Mouse (Mus musculus) ES-Bruce4 (cell line): ENCODE measurements around the gene Fnbp4. TPM values are rescaled to one million over a fixed set of nuclear protein-coding genes. Genes with fewer than 3 reads are reported as not detected.

Experiments
- H3K27ac ChIP-seq: 2 replicates; pipeline ENCODE4 v1.5.1; 2012; ENCODE audit warnings: low read length, inconsistent platforms; ENCODE audit not compliant: insufficient read depth
- H3K27me3 ChIP-seq: 2 replicates; pipeline ENCODE4 v1.6.1; 2012; ENCODE audit warnings: mild to moderate bottlenecking, low read length, inconsistent platforms; ENCODE audit not compliant: control insufficient read depth, poor library complexity, insufficient read depth, severe bottlenecking
- H3K36me3 ChIP-seq: 2 replicates; pipeline ENCODE4 v1.6.1; 2012; ENCODE audit warnings: inconsistent platforms, mild to moderate bottlenecking, low read length, moderate library complexity; ENCODE audit not compliant: control insufficient read depth, poor library complexity, insufficient read depth, severe bottlenecking
- H3K4me1 ChIP-seq: one replicate; pipeline ENCODE4 v1.8.1; 2011; ENCODE audit warnings: low read length; ENCODE audit not compliant: control insufficient read depth, insufficient read depth
- H3K4me3 ChIP-seq: 2 replicates; pipeline ENCODE4 v1.5.1; 2011; ENCODE audit warnings: low read depth, mild to moderate bottlenecking, low read length
- H3K9ac ChIP-seq: 2 replicates; pipeline ENCODE4 v1.6.1; 2012; ENCODE audit warnings: low read depth, mild to moderate bottlenecking, inconsistent platforms; ENCODE audit not compliant: poor library complexity, severe bottlenecking
- H3K9me3 ChIP-seq: replicated peaks from 2 replicates; pipeline ENCODE4 v1.6.1; 2012; ENCODE audit warnings: mild to moderate bottlenecking, low read length, inconsistent platforms; ENCODE audit not compliant: control insufficient read depth, poor library complexity, insufficient read depth, severe bottlenecking
- CTCF ChIP-seq: IDR thresholded peaks from one replicate; pipeline ENCODE4 v1.8.1; 2011; ENCODE audit warnings: low read depth, low read length
- EP300 ChIP-seq: IDR thresholded peaks from 2 replicates; pipeline ENCODE4 v1.6.1; 2011; ENCODE audit warnings: low read depth, low read length; ENCODE audit not compliant: insufficient read depth
- POLR2A ChIP-seq: IDR thresholded peaks from one replicate; pipeline ENCODE4 v1.8.1; 2011; ENCODE audit warnings: low read length; ENCODE audit not compliant: insufficient read depth
- polyA plus RNA-seq: library from polyadenylated mRNA; stranded (reverse); fragments of >200 nt; gene quantifications from 2 replicates; pipeline ENCODE4 v1.2.4, GENCODE M21; 2011; ENCODE audit warnings: low read depth; ENCODE audit not compliant: missing spikeins, insufficient read depth, insufficient read length

The Fnbp4 gene
- polyA plus RNA-seq, 1 experiment: 146 TPM

DNA sequence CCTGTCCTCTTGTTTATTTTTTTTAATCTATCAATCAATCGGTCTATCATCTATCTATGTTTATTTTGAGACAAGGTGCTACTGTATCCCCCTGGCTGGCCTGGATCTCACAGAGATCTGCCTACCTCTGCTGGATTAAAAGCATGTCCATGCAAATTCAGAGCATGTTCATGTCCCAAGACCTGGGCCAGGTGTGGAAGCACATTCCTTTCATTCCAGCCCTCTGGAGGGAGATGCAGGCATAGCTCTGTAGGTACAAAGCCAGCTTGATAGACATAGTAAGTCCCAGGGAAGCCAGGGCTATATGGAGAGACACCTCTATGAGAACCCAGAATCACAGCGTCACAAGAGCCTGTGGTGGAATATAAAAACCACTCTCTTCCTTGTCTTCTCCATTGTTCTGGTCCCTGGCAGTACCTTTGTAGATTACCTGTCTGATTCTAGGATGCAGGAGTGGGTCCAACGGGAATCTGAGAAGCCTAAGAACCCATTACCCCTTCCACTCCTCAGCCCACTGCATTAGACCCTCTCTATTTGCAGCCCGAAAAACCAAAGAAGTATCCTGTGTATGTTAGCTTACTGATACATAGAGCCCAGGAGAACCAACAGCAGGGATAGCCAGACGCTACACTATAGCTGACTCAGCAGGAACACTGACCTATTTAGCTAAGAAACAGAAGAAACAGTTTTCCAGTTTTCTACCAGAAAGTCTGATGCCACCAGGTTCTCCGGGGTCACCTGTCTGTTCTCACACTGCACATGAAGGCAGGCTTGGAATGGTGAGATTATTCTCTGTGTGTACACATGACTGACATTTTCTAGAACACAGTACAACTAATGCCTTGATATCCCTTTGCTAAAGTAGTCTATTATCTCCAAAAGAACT is 63.3 kb downstream of the Fnbp4 start:
- Histone ChIP-seq H3K4me1 (no peaks in the 10 kb centered on the region), H3K9ac (no peak overlapping the region), H3K4me3 (no peak overlapping the region), H3K27ac (no peak overlapping the region), H3K36me3 (no peaks in the 10 kb centered on the region), H3K9me3 (no peaks in the 10 kb centered on the region), H3K27me3 (no peaks in the 10 kb centered on the region)
- TF ChIP-seq EP300 (no peak), CTCF (no peak), POLR2A (no peak)

DNA sequence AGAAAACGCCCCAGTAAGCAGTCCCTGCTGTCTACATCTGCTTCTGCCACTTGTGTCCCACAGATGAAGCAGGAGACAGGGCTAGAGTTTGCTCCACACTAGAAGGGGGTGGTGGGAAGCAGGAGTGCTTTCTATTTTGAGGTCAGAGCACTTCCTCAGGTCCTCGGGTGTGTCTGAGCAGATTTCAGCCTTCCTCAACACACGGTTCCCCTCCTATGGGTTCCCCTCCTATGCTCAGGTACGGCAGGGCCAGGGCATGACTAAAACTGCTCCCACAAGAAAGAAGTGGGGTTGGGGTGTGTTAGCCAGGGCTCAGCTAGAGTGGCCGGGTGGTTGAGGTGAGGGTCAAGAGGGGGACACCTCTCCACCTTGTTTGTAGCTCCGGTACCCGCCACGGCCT is 65.6 kb downstream of the Fnbp4 start:
- Histone ChIP-seq H3K4me3 (no peak overlapping the region), H3K36me3 (no peaks in the 10 kb centered on the region), H3K9ac (no peak overlapping the region), H3K27ac (no peak overlapping the region), H3K27me3 (no peaks in the 10 kb centered on the region), H3K4me1 (no peaks in the 10 kb centered on the region), H3K9me3 (no peaks in the 10 kb centered on the region)
- TF ChIP-seq EP300: no peak
- no peak for TF ChIP-seq POLR2A
- TF ChIP-seq CTCF: no peak

DNA sequence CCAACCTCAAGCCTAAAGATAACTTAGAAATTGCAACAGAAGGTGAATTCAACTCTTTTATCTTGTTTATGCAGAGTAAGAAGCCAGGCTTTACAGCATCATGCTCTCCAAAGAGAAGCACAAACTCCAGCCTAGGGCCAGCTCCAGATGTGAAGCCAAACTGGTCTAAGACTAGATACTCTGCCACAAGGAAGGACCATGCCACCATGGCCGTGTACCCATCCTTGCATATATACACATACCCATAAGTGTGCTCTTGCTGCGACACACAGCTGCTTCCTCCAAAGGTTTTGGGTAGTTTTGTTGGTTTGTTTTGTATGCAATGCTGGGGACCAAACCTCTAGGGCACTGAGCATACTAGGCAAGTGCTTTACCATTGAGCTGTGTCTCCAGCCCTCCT is 70.1 kb downstream of the Fnbp4 start:
- Histone ChIP-seq H3K27ac (no peak overlapping the region), H3K4me1 (no peaks in the 10 kb centered on the region), H3K27me3 (no peaks in the 10 kb centered on the region), H3K9me3 (no peaks in the 10 kb centered on the region), H3K4me3 (no peak overlapping the region), H3K9ac (no peak overlapping the region), H3K36me3 (no peaks in the 10 kb centered on the region)
- TF ChIP-seq POLR2A: no peak
- no peak for TF ChIP-seq CTCF
- no peak for TF ChIP-seq EP300

DNA sequence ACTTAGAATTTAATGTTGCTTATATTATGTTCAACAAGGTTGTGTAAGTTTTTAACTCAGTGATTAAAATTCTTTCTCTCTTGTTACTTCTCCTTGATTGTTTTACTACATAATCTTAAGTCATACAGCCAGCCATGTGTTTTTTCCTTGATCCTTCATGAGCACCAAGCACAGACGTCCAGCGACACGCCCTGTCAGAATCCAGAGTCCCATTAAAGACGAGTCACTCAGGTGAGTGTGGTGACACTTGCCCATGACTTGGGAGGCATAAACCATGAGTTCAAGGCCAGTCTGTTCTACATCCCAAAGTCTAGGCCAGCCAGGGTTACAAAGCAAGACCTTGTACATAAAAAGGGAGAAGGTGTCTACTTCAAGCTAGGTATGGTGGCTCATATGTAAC is 71.0 kb downstream of the Fnbp4 start:
- Histone ChIP-seq H3K9me3 (no peaks in the 10 kb centered on the region), H3K4me1 (no peaks in the 10 kb centered on the region)
- no peak for TF ChIP-seq EP300
- TF ChIP-seq POLR2A: no peak
- TF ChIP-seq CTCF: no peak

DNA sequence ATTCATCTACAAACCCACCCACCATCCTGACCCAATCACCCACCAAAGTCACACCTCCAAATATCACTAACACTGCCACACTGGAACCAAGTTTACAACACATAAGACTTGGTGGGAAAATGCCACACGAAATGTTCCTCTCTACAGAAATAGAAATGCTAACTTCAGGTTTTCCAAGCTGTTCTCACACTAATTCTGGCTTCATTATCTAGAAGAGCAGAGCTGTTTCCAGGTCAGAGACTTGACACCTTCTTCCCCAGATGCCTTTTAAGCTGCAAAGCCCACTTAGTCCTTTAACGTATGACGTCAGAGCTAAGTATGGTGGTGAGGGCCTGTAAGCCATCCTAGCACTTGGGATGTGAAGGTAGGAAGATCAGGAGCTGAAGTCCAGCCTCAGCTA is 73.5 kb downstream of the Fnbp4 start:
- Histone ChIP-seq H3K9me3 (no peaks in the 10 kb centered on the region), H3K9ac (no peak overlapping the region), H3K27me3 (no peaks in the 10 kb centered on the region), H3K27ac (no peak overlapping the region), H3K4me3 (no peak overlapping the region), H3K36me3 (no peaks in the 10 kb centered on the region), H3K4me1 (peaks cover 1% of the 10 kb centered on the region)
- no peak for TF ChIP-seq EP300
- TF ChIP-seq CTCF: no peak
- TF ChIP-seq POLR2A: no peak

More for the DNA sequence above, 71.0 kb downstream of the Fnbp4 start:
- no peak overlapping the region for H3K27ac ChIP-seq
- no peak overlapping the region for H3K4me3 ChIP-seq
- H3K9ac ChIP-seq: no peak overlapping the region
- H3K27me3 ChIP-seq: no peaks in the 10 kb centered on the region
- H3K36me3 ChIP-seq: no peaks in the 10 kb centered on the region

DNA sequence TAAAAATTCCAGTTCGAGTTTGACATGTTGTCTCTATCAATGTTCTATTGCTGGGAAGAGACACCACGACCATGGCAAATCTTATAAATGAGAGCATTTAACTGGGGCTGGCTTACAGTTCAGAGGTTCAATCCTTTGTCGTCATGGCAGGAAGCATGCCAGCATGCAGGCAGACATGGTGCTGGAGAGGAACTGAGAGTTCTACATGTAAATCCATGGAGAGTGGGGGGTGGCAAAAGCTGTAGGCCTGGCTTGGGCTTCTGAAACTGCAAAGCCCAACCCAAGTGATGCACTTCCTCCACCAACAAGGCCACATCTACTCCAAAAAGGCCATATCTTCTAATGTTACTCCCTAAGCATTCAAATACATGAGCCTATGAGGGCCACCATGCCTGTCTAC is 75.7 kb downstream of the Fnbp4 start:
- Histone ChIP-seq H3K9me3 (no peaks in the 10 kb centered on the region), H3K27me3 (no peaks in the 10 kb centered on the region), H3K27ac (no peak overlapping the region), H3K9ac (no peak overlapping the region), H3K36me3 (no peaks in the 10 kb centered on the region), H3K4me1 (peaks cover 4% of the 10 kb centered on the region), H3K4me3 (no peak overlapping the region)
- TF ChIP-seq CTCF: no peak
- no peak for TF ChIP-seq POLR2A
- TF ChIP-seq EP300: no peak
